Mouse (Mus musculus) cerebellum, adult 8-10 months (tissue): ENCODE data around the gene 9330182O14Rik.

Experiments
- DNase-seq: peaks from one replicate; pipeline ENCODE4 v3.0.0; 2022

The 9330182O14Rik gene

GRCm38 (mm10) chr15:40134152-40134792, at the start of gene 9330182O14Rik:
TSS of gene 9330182O14Rik (plus strand) at chr15:40134365.
- no peak for DNase-seq

GRCm38 (mm10) chr15:40103304-40103703, 30.9 kb upstream of the 9330182O14Rik start:
- DNase-seq, result no peak

GRCm38 (mm10) chr15:40105712-40106111, 28.5 kb upstream of the 9330182O14Rik start:
- DNase-seq, result no peak

GRCm38 (mm10) chr15:40113888-40114576, 20.1 kb upstream of the 9330182O14Rik start:
- DNase-seq, result no peak

- no peak for DNase-seq
Observed at GRCm38 (mm10) chr15:40114600-40115271, 19.4 kb upstream of the 9330182O14Rik start.

- no peak for DNase-seq
Observed at GRCm38 (mm10) chr15:40116396-40116795, 17.8 kb upstream of the 9330182O14Rik start.

GRCm38 (mm10) chr15:40124211-40124953, 9.8 kb upstream of the 9330182O14Rik start:
- no peak for DNase-seq

GRCm38 (mm10) chr15:40129496-40129895, 4.7 kb upstream of the 9330182O14Rik start:
- no peak for DNase-seq

- DNase-seq, result peak; percentile 80
Observed at GRCm38 (mm10) chr15:40130880-40131478, 3.2 kb upstream of the 9330182O14Rik start.

- DNase-seq, result no peak
Observed at GRCm38 (mm10) chr15:40132408-40132807, 1.8 kb upstream of the 9330182O14Rik start.

GRCm38 (mm10) chr15:40144221-40144620, 10.1 kb downstream of the 9330182O14Rik start:
- no peak for DNase-seq

GRCm38 (mm10) chr15:40157683-40158082, 23.5 kb downstream of the 9330182O14Rik start:
- DNase-seq, result no peak

GRCm38 (mm10) chr15:40166560-40167275, 32.6 kb downstream of the 9330182O14Rik start:
- peak; percentile 81 for DNase-seq

- peak; percentile 44 for DNase-seq
Observed at GRCm38 (mm10) chr15:40167276-40168139, 33.3 kb downstream of the 9330182O14Rik start.

- DNase-seq, result no peak
Observed at GRCm38 (mm10) chr15:40168140-40168688, 34.0 kb downstream of the 9330182O14Rik start.

GRCm38 (mm10) chr15:40169061-40169460, 34.9 kb downstream of the 9330182O14Rik start:
- DNase-seq, result no peak

- DNase-seq, result peak; percentile 13
Observed at GRCm38 (mm10) chr15:40169705-40170104, 35.5 kb downstream of the 9330182O14Rik start.

GRCm38 (mm10) chr15:40179423-40179822, 45.3 kb downstream of the 9330182O14Rik start:
- DNase-seq, result no peak

GRCm38 (mm10) chr15:40187017-40187416, 52.9 kb downstream of the 9330182O14Rik start:
- no peak for DNase-seq
